Mouse (Mus musculus) neutrophil, adult 59 days (primary cell): ENCODE measurements around the gene Atp13a4. TPM values are rescaled to one million over a fixed set of nuclear protein-coding genes. Genes with fewer than 3 reads are reported as not detected.

Source experiments
- total RNA-seq, 2 experiments: library from RNA; stranded (reverse); gene quantifications; 1 replicate in 1 of 2; 2 replicates in 1 of 2; pipeline ENCODE4 v1.2.4; 2023

Atp13a4 gene
- not detected for total RNA-seq

GRCm38 (mm10) chr16:29544829-29545228, at the start of gene Atp13a4:
Gene Atp13a4 (minus strand): TSS chr16:29544864.

GRCm38 (mm10) chr16:29579167-29579786, 34.6 kb upstream of the Atp13a4 start, which contains the start of gene Opa1:
Gene Opa1 (plus strand): TSS chr16:29579334.

GRCm38 (mm10) chr16:29378458-29378857, 166.2 kb downstream of the Atp13a4 start, which contains the start of gene Atp13a5:
Gene Atp13a5 (minus strand): TSS chr16:29378732.

Other genes starting within 250 kb of the Atp13a4 start
- gene Atp13a5, start 166.1 kb downstream of the Atp13a4 start, total RNA-seq: not detected
- 10 to 100 TPM; 22.4 to 28.1 TPM for gene Opa1, start 34.5 kb upstream of the Atp13a4 start, total RNA-seq